Comparison of ENCODE assay signal across 1 mouse cellular context in the genomic region with DNA sequence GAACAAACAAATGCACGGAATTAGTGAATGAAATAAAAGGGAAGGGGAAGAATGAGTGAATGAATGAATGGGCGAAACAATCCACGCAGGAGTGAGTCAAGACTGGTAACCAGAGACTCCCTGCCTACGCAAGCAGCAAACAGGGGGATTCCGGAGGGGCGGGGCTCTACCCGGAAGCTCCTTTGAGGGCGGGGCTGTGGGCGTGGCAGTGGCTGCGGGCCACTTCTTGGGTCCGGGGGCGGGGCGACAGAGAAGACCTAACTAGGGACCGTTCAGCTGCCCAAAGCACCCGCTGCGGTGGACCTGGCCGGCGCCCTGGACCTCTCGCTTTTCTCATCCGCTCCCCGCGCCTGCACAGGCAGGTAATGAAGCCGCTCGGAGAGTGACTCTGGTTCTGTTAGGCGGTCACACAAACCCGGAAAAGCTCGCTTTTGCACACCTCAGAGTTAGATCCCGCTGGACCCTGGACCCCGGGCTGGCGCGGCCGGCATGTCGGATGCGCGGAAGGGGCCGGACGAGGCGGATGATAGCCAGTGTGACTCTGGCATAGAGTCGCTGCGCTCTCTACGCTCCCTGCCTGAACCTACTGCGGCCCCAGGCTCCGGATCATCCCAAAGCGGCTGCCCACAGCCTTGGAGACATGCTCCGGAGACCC.
TF ChIP-seq lines count a peak whose summit lies in the region.

Nfkbie (plus strand) TSS at position 252 of the 655 bp plus-strand sequence.

TF ChIP-seq in CH12.LX, 34 proteins besides CTCF, POLR2A, EP300 and RAD21 (continued from another document):
- TF ChIP-seq ELF1 (IDR thresholded peaks at IDR 0.05; ENCODE audit: low read depth, low read length): peak; percentile 98
- peak; percentile 54; the same call in 1 of the 2 replicates for TF ChIP-seq CHD1 (IDR thresholded peaks at IDR 0.05; ENCODE audit: low read depth, low read length)
- peak; percentile 86 for TF ChIP-seq NELFE (IDR thresholded peaks at IDR 0.05; ENCODE audit: low read depth, low read length)
- TF ChIP-seq POLR2AphosphoS2 (IDR thresholded peaks at IDR 0.05; ENCODE audit: low read depth, low read length): peak; percentile 78; the same call in 1 of the 2 replicates
- no peak for TF ChIP-seq GABPA (IDR thresholded peaks at IDR 0.05; ENCODE audit: insufficient replicate concordance, low read depth, low read length)
- peak; percentile 84 for TF ChIP-seq ETS1 (conservative IDR thresholded peaks at IDR 0.05; ENCODE audit: low read depth, low read length)
- TF ChIP-seq CHD2 (IDR thresholded peaks at IDR 0.05; ENCODE audit: low read length): peak; percentile 60; the same call in 1 of the 2 replicates
- TF ChIP-seq MYC (IDR thresholded peaks at IDR 0.05; ENCODE audit: low read depth, low read length): 0 out of 2 replicates have a peak, but pooled peaks have one; percentile 39
- TF ChIP-seq NRF1 (IDR thresholded peaks at IDR 0.05; ENCODE audit: low read depth, low read length): 0 out of 2 replicates have a peak, but pooled peaks have one; percentile 15
- TF ChIP-seq MAFK (IDR thresholded peaks at IDR 0.05; ENCODE audit: insufficient replicate concordance, low read length): peak; percentile 29; the same call in 1 of the 2 replicates
- TF ChIP-seq ZKSCAN1 (IDR thresholded peaks at IDR 0.05; ENCODE audit: borderline replicate concordance, low read depth, low read length): no peak
